Mouse (Mus musculus): ENCODE results near the gene Zfand4. TPM values are rescaled to one million over a fixed set of nuclear protein-coding genes. Genes with fewer than 3 reads are reported as not detected.
"Not testable (repeated sequence)": the region's sequence is repeated elsewhere in the genome, so short reads cannot be mapped to it uniquely, and the experiment has no call there.

Gene Zfand4
- polyA plus RNA-seq, 1 experiment from 2014 or later, result 6.7 TPM

GRCm38 (mm10) chr6:116338520-116338919, 74.5 kb downstream of the Zfand4 start:
- Histone ChIP-seq H3K4me1 (ENCODE audit: control insufficient read depth, insufficient read depth, low read length) (peaks cover 15% of the 10 kb centered on the region), H3K9me3 (ENCODE audit: control insufficient read depth, low read length) (no peaks in the 10 kb centered on the region), H3K27ac (ENCODE audit: low read depth, low read length) (no peak overlapping the region; the same call in 1 of the 2 replicates), H3K36me3 (ENCODE audit: control insufficient read depth, insufficient read depth, low read length) (no peaks in the 10 kb centered on the region), H3K27me3 (ENCODE audit: control insufficient read depth, insufficient read depth, low read length) (no peaks in the 10 kb centered on the region), H3K4me2 (ENCODE audit: low read depth, low read length) (peak overlapping the region; percentile 63), H3K9ac (replicated peaks; ENCODE audit: low read depth, low read length) (peak overlapping the region; percentile 88), H3K4me3 (ENCODE audit: low read depth, low read length) (peak overlapping the region; percentile 96)
- 7% methylated on average over 8 of the region's 8 CpGs for WGBS
- ATAC-seq (ENCODE audit: low read depth), result no peak

- Histone ChIP-seq H3K27ac (ENCODE audit: low read depth, low read length) (no peak overlapping the region), H3K4me1 (ENCODE audit: control insufficient read depth, insufficient read depth, low read length) (peaks cover 15% of the 10 kb centered on the region), H3K9ac (replicated peaks; ENCODE audit: low read depth, low read length) (0 out of 2 replicates have a peak overlapping the region, but pooled peaks have one; percentile 2), H3K36me3 (ENCODE audit: control insufficient read depth, insufficient read depth, low read length) (no peaks in the 10 kb centered on the region), H3K4me2 (ENCODE audit: low read depth, low read length) (peak overlapping the region; percentile 63), H3K27me3 (ENCODE audit: control insufficient read depth, insufficient read depth, low read length) (no peaks in the 10 kb centered on the region), H3K9me3 (ENCODE audit: control insufficient read depth, low read length) (no peaks in the 10 kb centered on the region), H3K4me3 (ENCODE audit: low read depth, low read length) (peak overlapping the region; percentile 96)
- WGBS, result 85% methylated on average over 5 of the region's 5 CpGs
- no peak for ATAC-seq (ENCODE audit: low read depth)
Measured at GRCm38 (mm10) chr6:116339088-116339487, 75.1 kb downstream of the Zfand4 start.

GRCm38 (mm10) chr6:116340521-116340920, 76.5 kb downstream of the Zfand4 start:
- Histone ChIP-seq H3K4me2 (ENCODE audit: low read depth, low read length) (no peak overlapping the region; the same call in 1 of the 2 replicates), H3K36me3 (ENCODE audit: control insufficient read depth, insufficient read depth, low read length) (no peaks in the 10 kb centered on the region), H3K4me3 (ENCODE audit: low read depth, low read length) (no peak overlapping the region), H3K9ac (replicated peaks; ENCODE audit: low read depth, low read length) (no peak overlapping the region), H3K27me3 (ENCODE audit: control insufficient read depth, insufficient read depth, low read length) (no peaks in the 10 kb centered on the region), H3K27ac (ENCODE audit: low read depth, low read length) (no peak overlapping the region), H3K4me1 (ENCODE audit: control insufficient read depth, insufficient read depth, low read length) (peaks cover 15% of the 10 kb centered on the region), H3K9me3 (ENCODE audit: control insufficient read depth, low read length) (no peaks in the 10 kb centered on the region)
- ATAC-seq (ENCODE audit: low read depth), result no peak
- WGBS, result 87% methylated on average over 1 of the region's 1 CpGs

- no peak overlapping the region for H3K4me2 ChIP-seq (ENCODE audit: low read depth, low read length)
- no peaks in the 10 kb centered on the region for H3K27me3 ChIP-seq (ENCODE audit: control insufficient read depth, insufficient read depth, low read length)
- no peak for ATAC-seq (ENCODE audit: low read depth)
- no peaks in the 10 kb centered on the region for H3K9me3 ChIP-seq (ENCODE audit: control insufficient read depth, low read length)
- whole genome bisulfite sequencing, result 77% methylated on average over 2 of the region's 2 CpGs
- no peaks in the 10 kb centered on the region for H3K36me3 ChIP-seq (ENCODE audit: control insufficient read depth, insufficient read depth, low read length)
- no peak overlapping the region for H3K9ac ChIP-seq (replicated peaks; ENCODE audit: low read depth, low read length)
- no peak overlapping the region for H3K27ac ChIP-seq (ENCODE audit: low read depth, low read length)
- H3K4me3 ChIP-seq (ENCODE audit: low read depth, low read length), result no peak overlapping the region
- H3K4me1 ChIP-seq (ENCODE audit: control insufficient read depth, insufficient read depth, low read length), result no peaks in the 10 kb centered on the region
Measured at GRCm38 (mm10) chr6:116347953-116348352, 83.9 kb downstream of the Zfand4 start.

GRCm38 (mm10) chr6:116349997-116350396, 86.0 kb downstream of the Zfand4 start:
- 80% methylated on average over 3 of the region's 3 CpGs for WGBS
- ATAC-seq (ENCODE audit: low read depth), result no peak
- H3K4me2 ChIP-seq (ENCODE audit: low read depth, low read length), result no peak overlapping the region
- H3K27me3 ChIP-seq (ENCODE audit: control insufficient read depth, insufficient read depth, low read length), result no peaks in the 10 kb centered on the region
- no peaks in the 10 kb centered on the region for H3K4me1 ChIP-seq (ENCODE audit: control insufficient read depth, insufficient read depth, low read length)
- no peak overlapping the region for H3K9ac ChIP-seq (replicated peaks; ENCODE audit: low read depth, low read length)
- H3K27ac ChIP-seq (ENCODE audit: low read depth, low read length), result no peak overlapping the region
- no peak overlapping the region for H3K4me3 ChIP-seq (ENCODE audit: low read depth, low read length)
- no peaks in the 10 kb centered on the region for H3K36me3 ChIP-seq (ENCODE audit: control insufficient read depth, insufficient read depth, low read length)
- H3K9me3 ChIP-seq (ENCODE audit: control insufficient read depth, low read length), result no peaks in the 10 kb centered on the region

GRCm38 (mm10) chr6:116350643-116351042, 86.6 kb downstream of the Zfand4 start:
- Histone ChIP-seq H3K27me3 (ENCODE audit: control insufficient read depth, insufficient read depth, low read length) (no peaks in the 10 kb centered on the region), H3K36me3 (ENCODE audit: control insufficient read depth, insufficient read depth, low read length) (no peaks in the 10 kb centered on the region), H3K9me3 (ENCODE audit: control insufficient read depth, low read length) (no peaks in the 10 kb centered on the region), H3K9ac (replicated peaks; ENCODE audit: low read depth, low read length) (no peak overlapping the region), H3K4me1 (ENCODE audit: control insufficient read depth, insufficient read depth, low read length) (no peaks in the 10 kb centered on the region), H3K4me3 (ENCODE audit: low read depth, low read length) (no peak overlapping the region), H3K4me2 (ENCODE audit: low read depth, low read length) (no peak overlapping the region), H3K27ac (ENCODE audit: low read depth, low read length) (no peak overlapping the region)
- WGBS, result 88% methylated on average over 6 of the region's 6 CpGs
- no peak for ATAC-seq (ENCODE audit: low read depth)

GRCm38 (mm10) chr6:116351534-116351933, 87.5 kb downstream of the Zfand4 start:
- Histone ChIP-seq H3K27ac (ENCODE audit: low read depth, low read length) (no peak overlapping the region), H3K9ac (replicated peaks; ENCODE audit: low read depth, low read length) (no peak overlapping the region), H3K36me3 (ENCODE audit: control insufficient read depth, insufficient read depth, low read length) (no peaks in the 10 kb centered on the region), H3K27me3 (ENCODE audit: control insufficient read depth, insufficient read depth, low read length) (no peaks in the 10 kb centered on the region), H3K4me1 (ENCODE audit: control insufficient read depth, insufficient read depth, low read length) (no peaks in the 10 kb centered on the region), H3K4me2 (ENCODE audit: low read depth, low read length) (no peak overlapping the region), H3K9me3 (ENCODE audit: control insufficient read depth, low read length) (no peaks in the 10 kb centered on the region), H3K4me3 (ENCODE audit: low read depth, low read length) (no peak overlapping the region)
- ATAC-seq (ENCODE audit: low read depth), result no peak
- 84% methylated on average over 4 of the region's 4 CpGs for WGBS

GRCm38 (mm10) chr6:116353428-116353827, 89.4 kb downstream of the Zfand4 start:
- H3K4me1 ChIP-seq (ENCODE audit: control insufficient read depth, insufficient read depth, low read length), result no peaks in the 10 kb centered on the region
- ATAC-seq (ENCODE audit: low read depth), result no peak
- no peaks in the 10 kb centered on the region for H3K9me3 ChIP-seq (ENCODE audit: control insufficient read depth, low read length)
- H3K27me3 ChIP-seq (ENCODE audit: control insufficient read depth, insufficient read depth, low read length), result no peaks in the 10 kb centered on the region
- H3K4me3 ChIP-seq (ENCODE audit: low read depth, low read length), result no peak overlapping the region
- no peak overlapping the region for H3K4me2 ChIP-seq (ENCODE audit: low read depth, low read length)
- WGBS, result 100% methylated on average over 1 of the region's 1 CpGs
- H3K9ac ChIP-seq (replicated peaks; ENCODE audit: low read depth, low read length), result no peak overlapping the region
- H3K27ac ChIP-seq (ENCODE audit: low read depth, low read length), result no peak overlapping the region
- no peaks in the 10 kb centered on the region for H3K36me3 ChIP-seq (ENCODE audit: control insufficient read depth, insufficient read depth, low read length)

GRCm38 (mm10) chr6:116356311-116356947, 92.4 kb downstream of the Zfand4 start:
- not testable (repeated sequence) for H3K27ac ChIP-seq (ENCODE audit: low read depth, low read length); H3K36me3 ChIP-seq (ENCODE audit: control insufficient read depth, insufficient read depth, low read length); H3K4me1 ChIP-seq (ENCODE audit: control insufficient read depth, insufficient read depth, low read length); H3K9ac ChIP-seq (replicated peaks; ENCODE audit: low read depth, low read length); H3K9me3 ChIP-seq (ENCODE audit: control insufficient read depth, low read length); H3K4me3 ChIP-seq (ENCODE audit: low read depth, low read length); ATAC-seq (ENCODE audit: low read depth); H3K27me3 ChIP-seq (ENCODE audit: control insufficient read depth, insufficient read depth, low read length); H3K4me2 ChIP-seq (ENCODE audit: low read depth, low read length)
- 80% methylated on average over 8 of the region's 8 CpGs for WGBS
